ENCODE assay signal across 21 mouse cellular contexts in the genomic region with DNA sequence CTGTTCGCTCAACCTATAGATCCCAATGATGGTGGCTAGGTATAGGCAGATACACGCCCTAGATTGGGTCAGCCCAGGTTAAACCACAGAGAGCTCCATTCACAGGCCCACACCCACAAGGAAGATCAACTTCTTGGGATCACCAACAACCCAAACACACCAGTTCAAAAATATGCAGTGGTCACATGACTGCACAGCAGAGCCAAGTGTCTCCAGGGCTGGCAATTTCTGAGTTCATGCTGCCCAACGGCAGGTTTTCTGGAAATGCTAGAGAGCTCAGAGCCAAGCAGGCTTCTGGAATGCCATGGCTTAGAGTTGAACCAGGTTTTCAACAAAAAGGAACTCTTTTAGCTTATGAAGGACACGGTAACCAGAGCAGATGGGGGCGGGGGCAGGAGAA. TPM values are rescaled to one million over a fixed set of nuclear protein-coding genes. Genes with fewer than 3 reads are reported as not detected.
DNase-seq lines count a peak whose midpoint lies in the region; ATAC-seq and TF ChIP-seq lines count a peak whose summit lies in the region.
"Had no signal": no experiment of that assay in that cellular context is flagged by ENCODE, and none has a peak within 500 bp of the region (broad histone marks: within the 10 kb centered on the region; RNA-seq: fewer than 3 reads in every experiment).

No protein-coding gene starts in this region.

- H3K9ac ChIP-seq in midbrain, embryonic 14.5 days (replicated peaks; ENCODE audit: low read length): no peak overlapping the region
- H3K9ac ChIP-seq: embryonic facial prominence, embryonic 12.5 days; forebrain, embryonic 13.5 days; heart, embryonic 12.5 days; hindbrain, embryonic 12.5 days; limb, embryonic 13.5 days; lung, embryonic 15.5 days had no signal

- no peaks in the 10 kb centered on the region for H3K36me3 ChIP-seq in kidney, adult 2 months (ENCODE audit: control insufficient read depth, insufficient read depth, low read length)
- H3K36me3 ChIP-seq in myocyte (ENCODE audit: control insufficient read depth, insufficient read depth): no peaks in the 10 kb centered on the region
- no peaks in the 10 kb centered on the region for H3K36me3 ChIP-seq in midbrain, embryonic 14.5 days (ENCODE audit: control insufficient read depth, insufficient read depth, low read length)
- H3K36me3 ChIP-seq: embryonic facial prominence, embryonic 12.5 days; heart, embryonic 12.5 days; hindbrain, embryonic 12.5 days; limb, embryonic 13.5 days; lung, embryonic 15.5 days; midbrain, embryonic 10.5 days had no signal

- no peak overlapping the region for H3ac ChIP-seq in myocyte (ENCODE audit: control insufficient read depth, insufficient read length)

- TF ChIP-seq POLR2A in kidney, adult 2 months (IDR thresholded peaks at IDR 0.05; ENCODE audit: low read depth, low read length): no peak
- no peak for TF ChIP-seq POLR2A in myocyte (IDR thresholded peaks at IDR 0.05; ENCODE audit: insufficient read length, low read depth)

- no peak for DNase-seq in kidney, adult 2 months
- no peak for DNase-seq in kidney, adult 9 months
- DNase-seq in Muller cell, postnatal 12 days (ENCODE audit: inconsistent ontology term): peak; percentile 39
- no peak for DNase-seq in midbrain, embryonic 14.5 days
- no peak for DNase-seq in adrenal gland, adult (ENCODE audit: inconsistent age in 2 of 2, low spot score in 1 of 2)
- DNase-seq: B cell, adult 2 months; cerebellum, adult 18-20 months; cerebellum, postnatal 25 days; heart, postnatal 14 days; kidney, postnatal 4 days had no signal

- ATAC-seq in midbrain, embryonic 14.5 days (ENCODE audit: low FRiP score, low TSS enrichment): no peak
- ATAC-seq: forebrain, embryonic 13.5 days; intestine, postnatal 0 days had no signal

- peak overlapping the region; percentile 30; the same call in 1 of the 2 replicates for H3K27ac ChIP-seq in kidney, adult 2 months (ENCODE audit: insufficient read depth, low read depth, low read length)
- 0 out of 2 replicates have a peak overlapping the region, but pooled peaks have one; percentile 3 for H3K27ac ChIP-seq in brown adipose tissue, adult 24 weeks (replicated peaks; ENCODE audit: low read depth, low read length)
- no peak overlapping the region for H3K27ac ChIP-seq in midbrain, embryonic 14.5 days (replicated peaks; ENCODE audit: low read depth, low read length)
- H3K27ac ChIP-seq: embryonic facial prominence, embryonic 12.5 days; forebrain, embryonic 13.5 days; hindbrain, embryonic 12.5 days; limb, embryonic 13.5 days; lung, embryonic 15.5 days; midbrain, embryonic 10.5 days; stomach, postnatal 0 days had no signal

- TF ChIP-seq CTCF in kidney, adult 2 months (conservative IDR thresholded peaks at IDR 0.05; ENCODE audit: insufficient read depth, insufficient read length, low read depth, low read length): no peak

- H3K4me2 ChIP-seq in myocyte (ENCODE audit: low read depth): peak overlapping the region; percentile 9
- no peak overlapping the region for H3K4me2 ChIP-seq in midbrain, embryonic 14.5 days (ENCODE audit: low read length)
- H3K4me2 ChIP-seq: embryonic facial prominence, embryonic 12.5 days; forebrain, embryonic 13.5 days; heart, embryonic 12.5 days; hindbrain, embryonic 12.5 days; limb, embryonic 13.5 days; lung, embryonic 15.5 days had no signal

- H3K79me2 ChIP-seq in myocyte (ENCODE audit: control insufficient read depth, insufficient read depth): no peaks in the 10 kb centered on the region

- no peak overlapping the region for H3K4me3 ChIP-seq in kidney, adult 2 months (ENCODE audit: insufficient read depth, low read depth, low read length)
- H3K4me3 ChIP-seq in brown adipose tissue, adult 24 weeks (ENCODE audit: insufficient read depth, low read depth, low read length): no peak overlapping the region
- no peak overlapping the region for H3K4me3 ChIP-seq in myocyte
- no peak overlapping the region for H3K4me3 ChIP-seq in midbrain, embryonic 14.5 days (replicated peaks; ENCODE audit: low read depth, low read length)
- H3K4me3 ChIP-seq: embryonic facial prominence, embryonic 12.5 days; forebrain, embryonic 13.5 days; heart, embryonic 12.5 days; hindbrain, embryonic 12.5 days; limb, embryonic 13.5 days; lung, embryonic 15.5 days; midbrain, embryonic 10.5 days had no signal

- 75% methylated on average over 5 of the region's 5 CpGs for WGBS in kidney, adult 2 months
- WGBS in midbrain, embryonic 14.5 days: 88% methylated on average over 5 of the region's 5 CpGs

- H3K4me1 ChIP-seq in kidney, adult 2 months (ENCODE audit: control insufficient read depth, insufficient read depth, low read length): 0 out of 2 replicates have a peak, but pooled peaks cover 2% of the 10 kb centered on the region
- peaks cover 9% of the 10 kb centered on the region; the same call in 1 of the 2 replicates for H3K4me1 ChIP-seq in brown adipose tissue, adult 24 weeks (ENCODE audit: control insufficient read depth, insufficient read depth, insufficient read length, low read length)
- 0 out of 2 replicates have a peak, but pooled peaks cover 4% of the 10 kb centered on the region for H3K4me1 ChIP-seq in midbrain, embryonic 14.5 days (ENCODE audit: control insufficient read depth, insufficient read depth, low read length)
- H3K4me1 ChIP-seq: embryonic facial prominence, embryonic 12.5 days; forebrain, embryonic 13.5 days had no signal

- no peaks in the 10 kb centered on the region for H3K9me3 ChIP-seq in midbrain, embryonic 14.5 days (ENCODE audit: control insufficient read depth, low read length)
- H3K9me3 ChIP-seq: embryonic facial prominence, embryonic 12.5 days; forebrain, embryonic 13.5 days; heart, embryonic 12.5 days; hindbrain, embryonic 12.5 days; limb, embryonic 13.5 days; lung, embryonic 15.5 days; midbrain, embryonic 10.5 days had no signal

- H3K27me3 ChIP-seq in kidney, adult 2 months (replicated peaks; ENCODE audit: control insufficient read depth, insufficient read depth, low read length): no peaks in the 10 kb centered on the region
- H3K27me3 ChIP-seq in myocyte (ENCODE audit: control insufficient read depth, insufficient read depth, insufficient read length): no peaks in the 10 kb centered on the region
- no peaks in the 10 kb centered on the region for H3K27me3 ChIP-seq in midbrain, embryonic 14.5 days (ENCODE audit: control insufficient read depth, insufficient read depth, low read length)
- H3K27me3 ChIP-seq: embryonic facial prominence, embryonic 12.5 days; forebrain, embryonic 13.5 days; hindbrain, embryonic 12.5 days; limb, embryonic 13.5 days; lung, embryonic 15.5 days had no signal

TF ChIP-seq in myocyte, 11 proteins besides CTCF, POLR2A, EP300 and RAD21:
- TF ChIP-seq USF1 (IDR thresholded peaks at IDR 0.05; ENCODE audit: low read depth) (peak; percentile 68), TCF3 (IDR thresholded peaks at IDR 0.05; ENCODE audit: insufficient read length, low read depth) (no peak)

RNA-seq across cellular contexts. Expression of gene Lpcat1, which starts 25.3 kb away (rescaled TPM):
- 14.2 and 16.0 TPM in 2 replicates for polyA plus RNA-seq in kidney, adult 2 months (2012; rRNA removed)
- 2.5 and 3.0 TPM in 2 replicates for polyA plus RNA-seq in brown adipose tissue, adult 24 weeks (2012; ENCODE audit: insufficient read depth, insufficient read length, missing spikeins)
- 10.1 TPM for polyA plus RNA-seq in myocyte (2012; fragmentation: generic; extraction: Trizol)
- polyA plus RNA-seq in midbrain, embryonic 14.5 days (2014; fragmentation: Nextera tagmentation; extraction: Ambion mirVana): 74.4 and 76.9 TPM in 2 replicates
